Mouse (Mus musculus) urinary bladder, postnatal 10 days (tissue): ENCODE results near the gene Ensa.
"Not testable (repeated sequence)": the region's sequence is repeated elsewhere in the genome, so short reads cannot be mapped to it uniquely, and the experiment has no call there.

Experiments
- DNase-seq: peaks from one replicate; pipeline ENCODE4 v3.0.0; 2022; ENCODE audit warnings: low spot score

Ensa gene

GRCm38 (mm10) chr3:95643097-95643496, 18.3 kb downstream of the Ensa start:
- DNase-seq: no peak

- no peak for DNase-seq
Observed at GRCm38 (mm10) chr3:95645313-95646235, 20.8 kb downstream of the Ensa start.

GRCm38 (mm10) chr3:95648016-95648415, 23.2 kb downstream of the Ensa start:
- DNase-seq: no peak

GRCm38 (mm10) chr3:95650276-95651032, 25.7 kb downstream of the Ensa start:
- DNase-seq: no peak

GRCm38 (mm10) chr3:95651033-95651373, 26.2 kb downstream of the Ensa start:
- no peak for DNase-seq

GRCm38 (mm10) chr3:95651391-95652203, 26.8 kb downstream of the Ensa start:
- DNase-seq: no peak

GRCm38 (mm10) chr3:95652204-95652811, 27.5 kb downstream of the Ensa start:
- no peak for DNase-seq

- DNase-seq: no peak
Observed at GRCm38 (mm10) chr3:95652871-95653270, 28.1 kb downstream of the Ensa start.

GRCm38 (mm10) chr3:95653473-95654034, 28.8 kb downstream of the Ensa start:
- DNase-seq: no peak

- DNase-seq: not testable (repeated sequence)
Observed at GRCm38 (mm10) chr3:95654371-95654770, 29.6 kb downstream of the Ensa start.

- no peak for DNase-seq
Observed at GRCm38 (mm10) chr3:95655437-95655836, 30.6 kb downstream of the Ensa start.

- DNase-seq: no peak
Observed at GRCm38 (mm10) chr3:95657108-95657507, 32.3 kb downstream of the Ensa start.

- no peak for DNase-seq
Observed at GRCm38 (mm10) chr3:95657711-95658110, 32.9 kb downstream of the Ensa start.

- DNase-seq: peak; percentile 88
Observed at GRCm38 (mm10) chr3:95658236-95658867, 33.6 kb downstream of the Ensa start, which contains the start of gene Mcl1. Mcl1 (plus strand) TSS chr3:95658788.

GRCm38 (mm10) chr3:95658868-95659712, 34.3 kb downstream of the Ensa start:
- no peak for DNase-seq

GRCm38 (mm10) chr3:95659948-95660347, 35.2 kb downstream of the Ensa start:
- no peak for DNase-seq

GRCm38 (mm10) chr3:95660788-95661478, 36.1 kb downstream of the Ensa start:
- DNase-seq: no peak

- DNase-seq: no peak
Observed at GRCm38 (mm10) chr3:95661945-95662715, 37.3 kb downstream of the Ensa start.
